Comparison of ENCODE assay signal across 20 mouse cellular contexts in the genomic region with DNA sequence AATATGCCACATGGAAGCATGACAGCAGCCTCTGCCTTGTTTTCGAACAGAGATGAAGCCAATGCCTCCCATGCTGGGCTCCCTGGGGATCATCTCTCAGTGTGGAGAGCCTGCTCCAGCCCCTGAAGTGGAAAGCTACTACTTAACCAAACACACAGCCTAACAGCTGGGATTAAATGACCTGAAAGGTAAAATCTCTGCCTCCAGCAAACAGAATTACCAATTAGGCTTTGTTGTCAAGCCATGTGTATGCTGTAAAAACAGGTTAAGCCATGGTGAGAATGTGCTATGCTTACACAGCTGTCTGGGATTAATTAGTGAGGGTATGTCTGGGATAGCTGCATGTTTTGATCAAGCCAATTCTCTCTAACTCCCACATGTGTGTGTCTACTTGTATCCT. TPM values are rescaled to one million over a fixed set of nuclear protein-coding genes. Genes with fewer than 3 reads are reported as not detected.
DNase-seq lines count a peak whose midpoint lies in the region; ATAC-seq and TF ChIP-seq lines count a peak whose summit lies in the region.
"Had no signal": no experiment of that assay in that cellular context is flagged by ENCODE, and none has a peak within 500 bp of the region (broad histone marks: within the 10 kb centered on the region; RNA-seq: fewer than 3 reads in every experiment).

No protein-coding gene starts in this region.

- peaks cover 14% of the 10 kb centered on the region for H3K4me1 ChIP-seq in spleen, adult 2 months (ENCODE audit: control insufficient read depth, insufficient read depth, insufficient read length)
- peaks cover 5% of the 10 kb centered on the region for H3K4me1 ChIP-seq in midbrain, embryonic 13.5 days (replicated peaks)
- H3K4me1 ChIP-seq in heart, adult 2 months (ENCODE audit: control insufficient read depth, insufficient read depth, low read length): no peaks in the 10 kb centered on the region
- H3K4me1 ChIP-seq: heart, embryonic 12.5 days; limb, embryonic 15.5 days had no signal

- H3K9ac ChIP-seq in midbrain, embryonic 13.5 days (replicated peaks): no peak overlapping the region
- H3K9ac ChIP-seq in heart, adult 2 months (ENCODE audit: low read depth, low read length): no peak overlapping the region
- H3K9ac ChIP-seq: heart, embryonic 12.5 days; limb, embryonic 15.5 days had no signal

- H3K36me3 ChIP-seq in spleen, adult 2 months (ENCODE audit: control insufficient read depth, insufficient read depth, low read length): no peaks in the 10 kb centered on the region
- no peaks in the 10 kb centered on the region for H3K36me3 ChIP-seq in midbrain, embryonic 13.5 days
- no peaks in the 10 kb centered on the region for H3K36me3 ChIP-seq in heart, adult 2 months (ENCODE audit: control insufficient read depth, insufficient read depth, low read length)
- H3K36me3 ChIP-seq: heart, embryonic 12.5 days; limb, embryonic 15.5 days had no signal

- no peak for TF ChIP-seq EP300 in heart, adult 2 months (IDR thresholded peaks at IDR 0.05; ENCODE audit: insufficient read depth, low read depth, low read length)

- no peak for TF ChIP-seq CTCF in spleen, adult 2 months (IDR thresholded peaks at IDR 0.05; ENCODE audit: extremely low read depth, insufficient read depth, insufficient read length, insufficient replicate concordance)
- TF ChIP-seq CTCF in heart, adult 2 months (IDR thresholded peaks at IDR 0.05): no peak

- no peaks in the 10 kb centered on the region for H3K79me2 ChIP-seq in heart, adult 2 months (replicated peaks; ENCODE audit: control insufficient read depth, insufficient read depth, low read length)

- peak; percentile 9 for DNase-seq in embryo, embryonic 10 days (ENCODE audit: low spot score)
- no peak for DNase-seq in embryo, embryonic 11 days
- DNase-seq in spleen, adult 2 months (ENCODE audit: low read depth in 1 of 2, low spot score in 2 of 2): no peak
- DNase-seq in spleen, adult 18-20 months: no peak
- DNase-seq in thymus, adult 18-20 months: no peak
- DNase-seq in heart, adult 2 months: no peak
- DNase-seq in adrenal gland, adult (ENCODE audit: inconsistent age in 2 of 2, low spot score in 1 of 2): no peak
- DNase-seq: cerebellum, adult 11 months; gastrocnemius, postnatal 25 days; heart, postnatal 4 days; kidney, adult 2 months; lung, adult 18-20 months; lung, postnatal 36 days; right cerebral cortex, postnatal 25 days had no signal

- no peaks in the 10 kb centered on the region for H3K9me3 ChIP-seq in midbrain, embryonic 13.5 days
- H3K9me3 ChIP-seq: heart, embryonic 12.5 days; limb, embryonic 15.5 days had no signal

- H3K27me3 ChIP-seq in spleen, adult 2 months (ENCODE audit: control insufficient read depth, insufficient read depth, low read length): no peaks in the 10 kb centered on the region
- no peaks in the 10 kb centered on the region for H3K27me3 ChIP-seq in midbrain, embryonic 13.5 days
- H3K27me3 ChIP-seq in heart, adult 2 months (ENCODE audit: control insufficient read depth, insufficient read depth, low read length): no peaks in the 10 kb centered on the region
- H3K27me3 ChIP-seq: heart, embryonic 12.5 days; limb, embryonic 15.5 days had no signal

- H3K4me2 ChIP-seq in midbrain, embryonic 13.5 days (replicated peaks): no peak overlapping the region
- H3K4me2 ChIP-seq: heart, embryonic 12.5 days; limb, embryonic 15.5 days had no signal

- 72% methylated on average over 1 of the region's 1 CpGs for WGBS in spleen, adult 2 months
- 25% methylated on average over 1 of the region's 1 CpGs for WGBS in midbrain, embryonic 13.5 days
- 65% methylated on average over 1 of the region's 1 CpGs for WGBS in heart, adult 2 months

- no peak overlapping the region for H3K4me3 ChIP-seq in spleen, adult 2 months (ENCODE audit: extremely low read depth, insufficient read depth, insufficient read length)
- H3K4me3 ChIP-seq in midbrain, embryonic 13.5 days (replicated peaks): no peak overlapping the region
- H3K4me3 ChIP-seq in heart, adult 2 months: no peak overlapping the region
- H3K4me3 ChIP-seq: heart, embryonic 12.5 days; layer of hippocampus, adult 2 months; left cerebral cortex, adult 2 months; limb, embryonic 15.5 days had no signal

- peak; percentile 60 for ATAC-seq in midbrain, embryonic 13.5 days
- ATAC-seq: hindbrain, postnatal 0 days had no signal

- peak overlapping the region; percentile 79 for H3K27ac ChIP-seq in spleen, adult 2 months (ENCODE audit: insufficient read depth, low read length)
- no peak overlapping the region for H3K27ac ChIP-seq in midbrain, embryonic 13.5 days
- no peak overlapping the region for H3K27ac ChIP-seq in heart, adult 2 months
- H3K27ac ChIP-seq: hindbrain, postnatal 0 days; layer of hippocampus, adult 2 months; left cerebral cortex, adult 2 months; limb, embryonic 15.5 days had no signal

- TF ChIP-seq POLR2A in spleen, adult 2 months (IDR thresholded peaks at IDR 0.05; ENCODE audit: low read depth, low read length): no peak
- TF ChIP-seq POLR2A in heart, adult 2 months (IDR thresholded peaks at IDR 0.05; ENCODE audit: insufficient read depth, low read depth, low read length): no peak

- intact Hi-C loops in heart, adult 2 months (cut with DNase I): no loop called here

RNA-seq across cellular contexts. Expression of a gene that starts 42.3 kb away (rescaled TPM):
- polyA plus RNA-seq in spleen, adult 2 months (2012; rRNA removed): 12.7 and 15.1 TPM in 2 replicates
- 2.4 and 3.5 TPM in 2 replicates for polyA plus RNA-seq in midbrain, embryonic 13.5 days (2015; fragmentation: Nextera tagmentation; extraction: Ambion mirVana)
- 10 to 100 TPM; 12.9 to 15.2 TPM for total RNA-seq in heart, adult 2 months (2021)
- polyA plus RNA-seq in heart, adult 2 months (2012; rRNA removed): 6.6 and 12.4 TPM in 2 replicates
